Mouse (Mus musculus): ENCODE results near the gene Prss46. TPM values are rescaled to one million over a fixed set of nuclear protein-coding genes. Genes with fewer than 3 reads are reported as not detected.
A peak's percentile ranks its signal among the peaks of the same experiment; 100 is the strongest.

The Prss46 gene
- polyA plus RNA-seq, 1 experiment from 2014 or later: not detected

GRCm38 (mm10) chr9:110887388-110888303 lies 43.3 kb downstream of the Prss46 start:
- Histone ChIP-seq H3K9me3 (ENCODE audit: control insufficient read depth, low read length) (no peaks in the 10 kb centered on the region), H3K4me1 (ENCODE audit: control insufficient read depth, insufficient read depth, low read length) (no peaks in the 10 kb centered on the region), H3K9ac (ENCODE audit: low read length) (no peak overlapping the region), H3K27me3 (ENCODE audit: control insufficient read depth, insufficient read depth, low read length) (no peaks in the 10 kb centered on the region), H3K4me3 (ENCODE audit: low read depth, low read length) (no peak overlapping the region), H3K27ac (ENCODE audit: low read depth, low read length) (no peak overlapping the region), H3K4me2 (ENCODE audit: low read depth) (no peak overlapping the region), H3K36me3 (ENCODE audit: control insufficient read depth, insufficient read depth, low read length) (no peaks in the 10 kb centered on the region)
- no peak for ATAC-seq (ENCODE audit: insufficient read depth, low FRiP score, low TSS enrichment)
- DNase-seq (ENCODE audit: low spot score): no peak
- 68% methylated on average over 9 of the region's 9 CpGs for WGBS

DNA sequence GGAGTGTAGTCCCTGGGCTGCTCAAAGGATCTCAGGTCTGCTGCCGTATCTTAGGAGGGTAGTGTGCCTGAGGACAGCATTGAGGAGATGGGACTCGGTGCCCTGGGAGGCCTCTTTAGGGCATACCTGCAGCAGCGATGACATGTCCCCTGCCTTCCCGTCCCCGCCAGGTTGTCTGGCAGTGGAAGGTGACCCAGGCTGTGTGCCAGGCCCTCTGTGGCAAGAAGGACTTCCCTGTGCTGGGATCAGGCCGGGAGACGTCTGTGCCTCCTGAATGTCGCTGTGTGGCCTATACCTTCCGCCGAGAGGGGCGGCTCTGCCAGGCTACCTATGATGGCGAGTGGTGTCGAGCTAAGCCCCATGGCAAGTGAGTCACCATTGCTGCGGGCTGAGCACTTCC lies 44.6 kb downstream of the Prss46 start:
- Histone ChIP-seq H3K4me3 (ENCODE audit: low read depth, low read length) (no peak overlapping the region), H3K9me3 (ENCODE audit: control insufficient read depth, low read length) (no peaks in the 10 kb centered on the region), H3K27me3 (ENCODE audit: control insufficient read depth, insufficient read depth, low read length) (no peaks in the 10 kb centered on the region), H3K27ac (ENCODE audit: low read depth, low read length) (no peak overlapping the region), H3K4me2 (ENCODE audit: low read depth) (no peak overlapping the region), H3K36me3 (ENCODE audit: control insufficient read depth, insufficient read depth, low read length) (no peaks in the 10 kb centered on the region), H3K9ac (ENCODE audit: low read length) (no peak overlapping the region), H3K4me1 (ENCODE audit: control insufficient read depth, insufficient read depth, low read length) (no peaks in the 10 kb centered on the region)
- no peak for ATAC-seq (ENCODE audit: insufficient read depth, low FRiP score, low TSS enrichment)
- 91% methylated on average over 14 of the region's 14 CpGs for WGBS
- no peak for DNase-seq (ENCODE audit: low spot score)

DNA sequence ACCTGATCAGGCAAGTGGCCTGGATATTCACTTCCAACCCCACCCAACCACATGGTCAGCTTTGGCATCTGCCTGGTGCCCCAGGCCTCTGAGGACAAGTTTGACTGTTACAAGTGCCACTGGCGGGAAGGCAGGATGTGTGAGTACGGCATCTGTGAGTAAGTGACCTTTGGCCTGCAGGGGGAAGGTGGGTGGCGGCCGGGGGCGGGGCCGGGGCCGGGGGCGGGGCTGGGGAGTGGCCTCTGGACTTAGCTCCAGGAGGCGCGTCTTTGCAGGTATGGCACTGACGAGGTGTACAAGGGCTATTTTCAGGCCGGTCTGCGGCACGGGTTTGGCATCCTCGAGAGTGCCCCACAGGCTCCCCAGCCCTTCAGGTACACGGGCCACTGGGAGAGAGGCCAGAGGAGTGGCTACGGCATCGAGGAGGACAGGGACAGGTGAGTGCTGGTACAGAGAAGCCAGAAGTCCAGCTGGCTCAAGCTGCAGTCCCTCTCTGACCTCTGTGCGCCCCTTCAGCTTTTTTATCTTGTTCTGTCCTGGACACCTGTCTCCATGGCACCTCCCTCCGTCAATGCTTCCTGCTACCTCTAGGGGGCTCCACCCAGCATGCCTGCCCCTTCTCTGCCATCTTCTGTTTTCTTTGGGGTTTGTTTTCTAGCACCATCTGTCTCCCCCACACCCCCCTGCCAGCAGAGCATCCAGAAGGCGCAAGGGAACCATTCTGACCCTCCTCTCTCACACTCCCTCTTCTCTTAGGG lies 45.9 kb downstream of the Prss46 start:
- Histone ChIP-seq H3K36me3 (ENCODE audit: control insufficient read depth, insufficient read depth, low read length) (no peaks in the 10 kb centered on the region), H3K27me3 (ENCODE audit: control insufficient read depth, insufficient read depth, low read length) (no peaks in the 10 kb centered on the region), H3K9me3 (ENCODE audit: control insufficient read depth, low read length) (no peaks in the 10 kb centered on the region), H3K9ac (ENCODE audit: low read length) (no peak overlapping the region), H3K4me3 (ENCODE audit: low read depth, low read length) (no peak overlapping the region), H3K4me1 (ENCODE audit: control insufficient read depth, insufficient read depth, low read length) (no peaks in the 10 kb centered on the region), H3K4me2 (ENCODE audit: low read depth) (no peak overlapping the region), H3K27ac (ENCODE audit: low read depth, low read length) (no peak overlapping the region)
- 15% methylated on average over 20 of the region's 21 CpGs for WGBS
- ATAC-seq (ENCODE audit: insufficient read depth, low FRiP score, low TSS enrichment) (no peak), DNase-seq (ENCODE audit: low spot score) (no peak)

- no peak overlapping the region for H3K4me3 ChIP-seq (ENCODE audit: low read depth, low read length)
- no peak overlapping the region for H3K9ac ChIP-seq (ENCODE audit: low read length)
- DNase-seq (ENCODE audit: low spot score): no peak
- H3K4me2 ChIP-seq (ENCODE audit: low read depth): no peak overlapping the region
- no peak overlapping the region for H3K27ac ChIP-seq (ENCODE audit: low read depth, low read length)
- no peaks in the 10 kb centered on the region for H3K27me3 ChIP-seq (ENCODE audit: control insufficient read depth, insufficient read depth, low read length)
- 78% methylated on average over 12 of the region's 12 CpGs for WGBS
- H3K9me3 ChIP-seq (ENCODE audit: control insufficient read depth, low read length): no peaks in the 10 kb centered on the region
- ATAC-seq (ENCODE audit: insufficient read depth, low FRiP score, low TSS enrichment): no peak
- H3K36me3 ChIP-seq (ENCODE audit: control insufficient read depth, insufficient read depth, low read length): no peaks in the 10 kb centered on the region
- H3K4me1 ChIP-seq (ENCODE audit: control insufficient read depth, insufficient read depth, low read length): no peaks in the 10 kb centered on the region; the same call in 1 of the 2 replicates
These were observed 46.9 kb downstream of the Prss46 start for GRCm38 (mm10) chr9:110891077-110891828.

GRCm38 (mm10) chr9:110892552-110892951 lies 48.2 kb downstream of the Prss46 start:
- Histone ChIP-seq H3K27ac (ENCODE audit: low read depth, low read length) (no peak overlapping the region), H3K9ac (ENCODE audit: low read length) (no peak overlapping the region), H3K4me1 (ENCODE audit: control insufficient read depth, insufficient read depth, low read length) (no peaks in the 10 kb centered on the region; the same call in 1 of the 2 replicates), H3K4me3 (ENCODE audit: low read depth, low read length) (no peak overlapping the region), H3K27me3 (ENCODE audit: control insufficient read depth, insufficient read depth, low read length) (no peaks in the 10 kb centered on the region), H3K36me3 (ENCODE audit: control insufficient read depth, insufficient read depth, low read length) (no peaks in the 10 kb centered on the region), H3K4me2 (ENCODE audit: low read depth) (no peak overlapping the region), H3K9me3 (ENCODE audit: control insufficient read depth, low read length) (no peaks in the 10 kb centered on the region)
- 84% methylated on average over 3 of the region's 3 CpGs for WGBS
- ATAC-seq (ENCODE audit: insufficient read depth, low FRiP score, low TSS enrichment) (no peak), DNase-seq (ENCODE audit: low spot score) (no peak)

DNA sequence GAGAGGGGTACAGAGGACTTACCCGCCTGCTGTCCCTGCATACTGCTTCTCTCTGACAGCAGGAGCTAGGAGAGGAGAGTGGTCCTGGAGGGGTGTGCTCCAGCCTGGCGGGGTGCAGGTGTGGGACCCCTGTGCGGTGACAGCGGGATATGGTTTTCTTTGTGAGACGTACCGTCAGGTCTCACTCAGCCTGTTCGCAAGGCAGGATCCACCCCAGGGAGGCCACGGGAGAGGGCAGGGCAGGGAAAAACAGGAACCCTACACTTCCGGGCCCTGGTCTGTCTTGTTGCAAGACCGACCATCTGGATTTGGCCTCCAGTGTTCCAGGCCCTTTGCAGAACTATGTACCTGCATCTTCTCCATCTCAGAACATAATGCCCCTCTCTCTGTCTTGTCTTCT lies 49.1 kb downstream of the Prss46 start:
- 74% methylated on average over 10 of the region's 10 CpGs for WGBS

GRCm38 (mm10) chr9:110895507-110895906 lies 51.2 kb downstream of the Prss46 start:
- 50% methylated on average over 5 of the region's 5 CpGs for WGBS
- H3K4me1 ChIP-seq (ENCODE audit: control insufficient read depth, insufficient read depth, low read length): no peaks in the 10 kb centered on the region; the same call in 1 of the 2 replicates
- H3K27me3 ChIP-seq (ENCODE audit: control insufficient read depth, insufficient read depth, low read length): no peaks in the 10 kb centered on the region
- ATAC-seq (ENCODE audit: insufficient read depth, low FRiP score, low TSS enrichment) (no peak), DNase-seq (ENCODE audit: low spot score) (no peak)
- no peak overlapping the region for H3K4me3 ChIP-seq (ENCODE audit: low read depth, low read length)
- no peak overlapping the region for H3K27ac ChIP-seq (ENCODE audit: low read depth, low read length)
- H3K36me3 ChIP-seq (ENCODE audit: control insufficient read depth, insufficient read depth, low read length): no peaks in the 10 kb centered on the region
- H3K9ac ChIP-seq (ENCODE audit: low read length): no peak overlapping the region
- H3K9me3 ChIP-seq (ENCODE audit: control insufficient read depth, low read length): no peaks in the 10 kb centered on the region
- no peak overlapping the region for H3K4me2 ChIP-seq (ENCODE audit: low read depth)

More for the DNA sequence above, 49.1 kb downstream of the Prss46 start:
- Histone ChIP-seq H3K9ac (ENCODE audit: low read length) (no peak overlapping the region), H3K36me3 (ENCODE audit: control insufficient read depth, insufficient read depth, low read length) (no peaks in the 10 kb centered on the region), H3K27ac (ENCODE audit: low read depth, low read length) (no peak overlapping the region), H3K27me3 (ENCODE audit: control insufficient read depth, insufficient read depth, low read length) (no peaks in the 10 kb centered on the region), H3K4me2 (ENCODE audit: low read depth) (no peak overlapping the region), H3K4me3 (ENCODE audit: low read depth, low read length) (no peak overlapping the region), H3K9me3 (ENCODE audit: control insufficient read depth, low read length) (no peaks in the 10 kb centered on the region), H3K4me1 (ENCODE audit: control insufficient read depth, insufficient read depth, low read length) (no peaks in the 10 kb centered on the region; the same call in 1 of the 2 replicates)
- DNase-seq (ENCODE audit: low spot score) (no peak), ATAC-seq (ENCODE audit: insufficient read depth, low FRiP score, low TSS enrichment) (no peak)

DNA sequence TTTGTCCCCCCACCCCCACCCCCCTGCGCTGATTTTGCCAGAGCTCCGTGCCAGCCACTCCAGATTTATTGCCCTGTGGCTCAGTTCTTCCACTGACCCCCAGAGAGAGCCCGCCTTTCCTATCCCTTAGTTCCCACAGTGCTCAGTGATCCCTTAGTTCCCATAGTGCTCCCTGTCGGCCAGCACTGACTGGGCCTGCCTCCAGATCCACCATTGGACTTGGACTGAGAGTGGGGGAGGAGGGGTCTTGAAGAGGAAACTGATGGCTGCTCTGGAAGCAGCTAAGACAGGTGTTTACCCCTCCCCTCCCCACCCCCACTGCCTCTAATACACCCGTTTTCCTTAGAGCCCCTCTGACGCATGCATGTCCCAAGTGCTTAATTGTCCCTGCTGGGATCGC lies 51.7 kb downstream of the Prss46 start:
- Histone ChIP-seq H3K9me3 (ENCODE audit: control insufficient read depth, low read length) (no peaks in the 10 kb centered on the region), H3K27ac (ENCODE audit: low read depth, low read length) (no peak overlapping the region), H3K27me3 (ENCODE audit: control insufficient read depth, insufficient read depth, low read length) (no peaks in the 10 kb centered on the region), H3K9ac (ENCODE audit: low read length) (no peak overlapping the region), H3K4me1 (ENCODE audit: control insufficient read depth, insufficient read depth, low read length) (no peaks in the 10 kb centered on the region; the same call in 1 of the 2 replicates), H3K4me3 (ENCODE audit: low read depth, low read length) (no peak overlapping the region), H3K4me2 (ENCODE audit: low read depth) (peak overlapping the region; percentile 4; the same call in 1 of the 2 replicates), H3K36me3 (ENCODE audit: control insufficient read depth, insufficient read depth, low read length) (no peaks in the 10 kb centered on the region)
- DNase-seq (ENCODE audit: low spot score) (no peak), ATAC-seq (ENCODE audit: insufficient read depth, low FRiP score, low TSS enrichment) (0 out of 2 replicates have a peak, but pooled peaks have one; percentile 31)
- 13% methylated on average over 7 of the region's 7 CpGs for WGBS
